Mouse (Mus musculus) myocyte (in vitro differentiated cells): ENCODE measurements around the gene Ttc28.

ENCODE experiments used
- E2F4 ChIP-seq: IDR thresholded peaks from one replicate; pipeline ENCODE4 v1.6.1; 2011; ENCODE audit warnings: mild to moderate bottlenecking, control low read depth, moderate library complexity; ENCODE audit not compliant: insufficient read depth
- MAX ChIP-seq: IDR thresholded peaks from one replicate; pipeline ENCODE4 v1.6.1; 2011; ENCODE audit warnings: low read depth, mild to moderate bottlenecking, control low read depth
- POLR2A ChIP-seq: IDR thresholded peaks from one replicate; pipeline ENCODE4 v1.6.1; 2011; ENCODE audit warnings: low read depth, mild to moderate bottlenecking, control low read depth, moderate library complexity; ENCODE audit not compliant: insufficient read length
- SRF ChIP-seq: IDR thresholded peaks from one replicate; pipeline ENCODE4 v1.6.1; 2011; ENCODE audit warnings: low read depth; ENCODE audit not compliant: control insufficient read depth, insufficient read length
- USF1 ChIP-seq: IDR thresholded peaks from one replicate; pipeline ENCODE4 v1.6.1; 2011; ENCODE audit warnings: low read depth, mild to moderate bottlenecking, control low read depth, moderate library complexity

DNA sequence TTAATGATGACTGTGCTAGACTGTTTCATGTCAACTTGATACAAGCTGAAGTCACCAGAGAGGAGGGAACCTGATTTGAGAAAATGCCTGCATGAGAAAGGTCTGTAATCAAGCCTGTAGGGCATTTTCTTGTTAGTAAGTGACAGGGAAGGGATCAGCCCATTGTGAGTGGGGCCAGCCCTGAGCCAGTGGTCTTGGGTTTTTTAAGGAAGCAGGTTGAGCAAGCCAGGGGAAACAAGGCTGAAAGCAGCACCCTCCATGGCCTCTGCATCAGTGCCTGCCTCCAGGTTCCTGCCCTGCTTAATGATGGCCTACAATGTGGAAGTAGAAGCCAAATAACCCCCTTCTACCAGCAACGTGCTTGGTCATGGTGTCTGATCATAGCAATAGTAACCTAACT, 89.0 kb downstream of the Ttc28 start:
- TF ChIP-seq MAX (no peak), USF1 (no peak), E2F4 (no peak), POLR2A (no peak), SRF (no peak)
